7 mouse cellular contexts compared by ENCODE assay signal in genomic region chr11:61640585-61640984, GRCm38 (mm10). TPM values are rescaled to one million over a fixed set of nuclear protein-coding genes. Genes with fewer than 3 reads are reported as not detected.
"Had no signal": no experiment of that assay in that cellular context is flagged by ENCODE, and none has a peak within 500 bp of the region (broad histone marks: within the 10 kb centered on the region; RNA-seq: fewer than 3 reads in every experiment).

No protein-coding gene starts in this region.

RNA-seq across cellular contexts. Expression of gene Fam83g, which starts 43.3 kb away (rescaled TPM):
- total RNA-seq: left cerebral cortex, postnatal 25 days; megakaryocyte progenitor cell, adult 5-6 weeks; megakaryocyte, adult 5-6 weeks; megakaryocyte-erythroid progenitor cell, adult 5-6 weeks; monocyte, adult 5-6 weeks had no signal
- polyA plus RNA-seq: macrophage, myocyte had no signal
